Comparison of ENCODE assay signal across 13 mouse cellular contexts in genomic region chr7:140902036-140902875, GRCm38 (mm10). TPM values are rescaled to one million over a fixed set of nuclear protein-coding genes. Genes with fewer than 3 reads are reported as not detected.
DNase-seq lines count a peak whose midpoint lies in the region; ATAC-seq and TF ChIP-seq lines count a peak whose summit lies in the region.
"Had no signal": no experiment of that assay in that cellular context is flagged by ENCODE, and none has a peak within 500 bp of the region (broad histone marks: within the 10 kb centered on the region; RNA-seq: fewer than 3 reads in every experiment).

No protein-coding gene starts in this region.

- H3K9ac ChIP-seq in kidney, embryonic 15.5 days, result no peak overlapping the region
- H3K9ac ChIP-seq: heart, embryonic 15.5 days; intestine, embryonic 15.5 days; liver, embryonic 12.5 days had no signal

- TF ChIP-seq POLR2A in thymus, adult 2 months (IDR thresholded peaks at IDR 0.05; ENCODE audit: control insufficient read depth, extremely low read depth, insufficient read depth, low read length, poor library complexity), result no peak

- TF ChIP-seq CTCF in thymus, adult 2 months (IDR thresholded peaks at IDR 0.05; ENCODE audit: borderline replicate concordance, control insufficient read depth, extremely low read depth, insufficient read depth, low read length, poor library complexity), result no peak

- 65% methylated on average over 15 of the region's 15 CpGs for WGBS in kidney, embryonic 15.5 days
- 93% methylated on average over 15 of the region's 15 CpGs for WGBS in thymus, adult 2 months

- H3K36me3 ChIP-seq in kidney, embryonic 15.5 days, result peaks cover 23% of the 10 kb centered on the region
- H3K36me3 ChIP-seq in thymus, adult 2 months (ENCODE audit: control insufficient read depth, insufficient read depth, low read length), result peaks cover 7% of the 10 kb centered on the region

- no peaks in the 10 kb centered on the region for H3K27me3 ChIP-seq in kidney, embryonic 15.5 days
- no peaks in the 10 kb centered on the region for H3K27me3 ChIP-seq in thymus, adult 2 months (ENCODE audit: control insufficient read depth, insufficient read depth, low read length)
- H3K27me3 ChIP-seq: heart, embryonic 15.5 days; intestine, embryonic 15.5 days; liver, embryonic 12.5 days had no signal

- H3K4me2 ChIP-seq in kidney, embryonic 15.5 days, result no peak overlapping the region
- H3K4me2 ChIP-seq: heart, embryonic 15.5 days; intestine, embryonic 15.5 days; liver, embryonic 12.5 days had no signal

- peaks cover 14% of the 10 kb centered on the region; the same call in 1 of the 2 replicates for H3K4me1 ChIP-seq in kidney, embryonic 15.5 days
- H3K4me1 ChIP-seq in thymus, adult 2 months (replicated peaks; ENCODE audit: control insufficient read depth, insufficient read depth, low read length), result no peaks in the 10 kb centered on the region
- H3K4me1 ChIP-seq: intestine, embryonic 15.5 days; liver, embryonic 12.5 days had no signal

- no peak for ATAC-seq in kidney, embryonic 15.5 days (replicated peaks; ENCODE audit: low FRiP score)

- peak; percentile 74 for DNase-seq in adrenal gland, postnatal 10 days
- DNase-seq in adrenal gland, adult 8-10 months, result no peak
- DNase-seq in kidney, adult 11 months, result no peak
- peak; percentile 87 for DNase-seq in fat pad, adult 2 months (ENCODE audit: extremely low read depth, low read depth, low spot score)
- DNase-seq in lung, postnatal 10 days, result peak; percentile 21
- DNase-seq in spleen, postnatal 4 days (ENCODE audit: low spot score in 2 of 2), result no peak
- DNase-seq in thymus, adult 2 months, result no peak

- H3K9me3 ChIP-seq in kidney, embryonic 15.5 days (replicated peaks), result no peaks in the 10 kb centered on the region
- H3K9me3 ChIP-seq: heart, embryonic 15.5 days; intestine, embryonic 15.5 days; liver, embryonic 12.5 days; megakaryocyte, embryonic 14.5 days had no signal

- H3K27ac ChIP-seq in kidney, embryonic 15.5 days, result peak overlapping the region; percentile 56
- no peak overlapping the region for H3K27ac ChIP-seq in thymus, adult 2 months (ENCODE audit: control insufficient read depth, insufficient read depth, low read length)
- H3K27ac ChIP-seq: heart, embryonic 15.5 days; intestine, embryonic 15.5 days; liver, embryonic 12.5 days had no signal

- no peak overlapping the region for H3K4me3 ChIP-seq in kidney, embryonic 15.5 days (replicated peaks)
- H3K4me3 ChIP-seq in thymus, adult 2 months (ENCODE audit: control insufficient read depth, insufficient read depth, low read length), result no peak overlapping the region
- H3K4me3 ChIP-seq: heart, embryonic 15.5 days; intestine, embryonic 15.5 days; liver, embryonic 12.5 days; megakaryocyte, embryonic 14.5 days had no signal

RNA-seq across cellular contexts. Expression of gene Cox8b, which starts 2.0 kb away (rescaled TPM):
- total RNA-seq in adrenal gland, postnatal 10 days (2021), result 1,000 to 10,000 TPM; 2,860 to 2,972 TPM
- total RNA-seq in adrenal gland, adult 8-10 months (2022), result 100 to 1,000 TPM in 3 of 4 experiments, 10 to 100 TPM in 1; 73.2 to 522 (median 364) TPM
- polyA plus RNA-seq in kidney, embryonic 15.5 days (2015; fragmentation: Nextera tagmentation; extraction: Ambion mirVana), result 3.9 and 4.8 TPM in 2 replicates
- polyA plus RNA-seq in thymus, adult 2 months (2012; rRNA removed), result 159 and 231 TPM in 2 replicates
- total RNA-seq: MEL had no signal
- polyA plus RNA-seq: intestine, embryonic 15.5 days; liver, embryonic 12.5 days had no signal

RNA-seq across cellular contexts. Expression of gene Nlrp6, which starts 18.4 kb away (rescaled TPM):
- total RNA-seq in adrenal gland, postnatal 10 days (2021), result 1 to 10 TPM; 4.9 to 7.9 TPM
- total RNA-seq in adrenal gland, adult 8-10 months (2022), result 1 to 10 TPM; 1.4 to 4.0 (median 2.9) TPM
- polyA plus RNA-seq in kidney, embryonic 15.5 days (2015; fragmentation: Nextera tagmentation; extraction: Ambion mirVana), result 1.1 and 1.2 TPM in 2 replicates
- 0.32 and 0.71 TPM in 2 replicates for polyA plus RNA-seq in thymus, adult 2 months (2012; rRNA removed)
- total RNA-seq: MEL had no signal

RNA-seq across cellular contexts. Expression of gene Sirt3, which starts 20.1 kb away (rescaled TPM):
- 10 to 100 TPM; 67.6 to 70.9 TPM for total RNA-seq in adrenal gland, postnatal 10 days (2021)
- 10 to 100 TPM; 33.4 to 48.7 (median 41.0) TPM for total RNA-seq in adrenal gland, adult 8-10 months (2022)
- polyA plus RNA-seq in kidney, embryonic 15.5 days (2015; fragmentation: Nextera tagmentation; extraction: Ambion mirVana), result 32.5 and 36.3 TPM in 2 replicates
- 23.1 and 27.6 TPM in 2 replicates for polyA plus RNA-seq in thymus, adult 2 months (2012; rRNA removed)

RNA-seq across cellular contexts. Expression of gene Psmd13, which starts 20.5 kb away (rescaled TPM):
- 100 to 1,000 TPM; 106 to 112 TPM for total RNA-seq in adrenal gland, postnatal 10 days (2021)
- total RNA-seq in adrenal gland, adult 8-10 months (2022), result 100 to 1,000 TPM; 113 to 125 (median 116) TPM
- 241 and 246 TPM in 2 replicates for polyA plus RNA-seq in kidney, embryonic 15.5 days (2015; fragmentation: Nextera tagmentation; extraction: Ambion mirVana)
- polyA plus RNA-seq in thymus, adult 2 months (2012; rRNA removed), result 99.7 and 100 TPM in 2 replicates

RNA-seq across cellular contexts. Expression of gene Pgghg, which starts 38.9 kb away (rescaled TPM):
- total RNA-seq in adrenal gland, postnatal 10 days (2021), result 10 to 100 TPM; 31.6 to 37.2 TPM
- total RNA-seq in adrenal gland, adult 8-10 months (2022), result 10 to 100 TPM; 37.1 to 69.0 (median 52.9) TPM
- polyA plus RNA-seq in kidney, embryonic 15.5 days (2015; fragmentation: Nextera tagmentation; extraction: Ambion mirVana), result 19.5 and 23.5 TPM in 2 replicates
- 60.1 and 68.6 TPM in 2 replicates for polyA plus RNA-seq in thymus, adult 2 months (2012; rRNA removed)

Comparison
In these comparisons a context has a peak if more than half of its experiments do, and no peak if none do; other contexts are left out.
1. DNase-seq: peak in adrenal gland, postnatal 10 days (single experiment), fat pad, adult 2 months (single experiment) and lung, postnatal 10 days (single experiment); none in adrenal gland, adult 8-10 months (single experiment), kidney, adult 11 months (single experiment), spleen, postnatal 4 days (0 of 2) and thymus, adult 2 months (single experiment).
2. RNA of gene Cox8b, which starts 2.0 kb away (total RNA-seq): 2,860 to 2,972 TPM in adrenal gland, postnatal 10 days; 73.2 to 522 TPM in adrenal gland, adult 8-10 months; every median in the first group is over 4 times any median in the second.